Mouse (Mus musculus): ENCODE data around the gene Bmp10. TPM values are rescaled to one million over a fixed set of nuclear protein-coding genes. Genes with fewer than 3 reads are reported as not detected.
"Not testable (repeated sequence)": the region's sequence is repeated elsewhere in the genome, so short reads cannot be mapped to it uniquely, and the experiment has no call there.

The Bmp10 gene
- polyA plus RNA-seq, 1 experiment from 2014 or later = not detected

- no peaks in the 10 kb centered on the region for H3K36me3 ChIP-seq (ENCODE audit: control insufficient read depth, insufficient read depth, low read length)
- no peak overlapping the region for H3K9ac ChIP-seq (ENCODE audit: low read length)
- DNase-seq (ENCODE audit: low spot score) = peak; percentile 87
- 0 out of 2 replicates have a peak, but pooled peaks have one; percentile 30 for ATAC-seq (replicated peaks; ENCODE audit: low FRiP score)
- H3K4me1 ChIP-seq (replicated peaks; ENCODE audit: control insufficient read depth, insufficient read depth, low read length) = no peaks in the 10 kb centered on the region
- WGBS = 7% methylated on average over 12 of the region's 12 CpGs
- H3K27me3 ChIP-seq (ENCODE audit: control insufficient read depth, insufficient read depth, low read length) = no peaks in the 10 kb centered on the region
- H3K27ac ChIP-seq (ENCODE audit: low read depth, low read length) = no peak overlapping the region
- H3K9me3 ChIP-seq (ENCODE audit: control insufficient read depth, low read length) = no peaks in the 10 kb centered on the region
- H3K4me3 ChIP-seq (ENCODE audit: low read depth, low read length) = no peak overlapping the region
- H3K4me2 ChIP-seq (ENCODE audit: low read depth, low read length, severe bottlenecking) = peak overlapping the region; percentile 24; the same call in 1 of the 2 replicates
Observed at GRCm38 (mm10) chr6:87466221-87466620, 37.4 kb downstream of the Bmp10 start.

GRCm38 (mm10) chr6:87467373-87467772, 38.6 kb downstream of the Bmp10 start:
- Histone ChIP-seq H3K27me3 (ENCODE audit: control insufficient read depth, insufficient read depth, low read length) (no peaks in the 10 kb centered on the region), H3K9me3 (ENCODE audit: control insufficient read depth, low read length) (no peaks in the 10 kb centered on the region), H3K4me1 (replicated peaks; ENCODE audit: control insufficient read depth, insufficient read depth, low read length) (no peaks in the 10 kb centered on the region), H3K4me3 (ENCODE audit: low read depth, low read length) (no peak overlapping the region), H3K36me3 (ENCODE audit: control insufficient read depth, insufficient read depth, low read length) (no peaks in the 10 kb centered on the region), H3K27ac (ENCODE audit: low read depth, low read length) (no peak overlapping the region), H3K9ac (ENCODE audit: low read length) (no peak overlapping the region), H3K4me2 (ENCODE audit: low read depth, low read length, severe bottlenecking) (no peak overlapping the region)
- ATAC-seq (replicated peaks; ENCODE audit: low FRiP score) (no peak), DNase-seq (ENCODE audit: low spot score) (no peak)
- WGBS = 93% methylated on average over 1 of the region's 1 CpGs

- H3K27ac ChIP-seq (ENCODE audit: low read depth, low read length) = no peak overlapping the region
- no peak overlapping the region for H3K4me2 ChIP-seq (ENCODE audit: low read depth, low read length, severe bottlenecking)
- H3K4me1 ChIP-seq (replicated peaks; ENCODE audit: control insufficient read depth, insufficient read depth, low read length) = no peaks in the 10 kb centered on the region
- DNase-seq (ENCODE audit: low spot score) = no peak
- WGBS = 94% methylated on average over 10 of the region's 10 CpGs
- no peak overlapping the region for H3K9ac ChIP-seq (ENCODE audit: low read length)
- no peak for ATAC-seq (replicated peaks; ENCODE audit: low FRiP score)
- H3K9me3 ChIP-seq (ENCODE audit: control insufficient read depth, low read length) = no peaks in the 10 kb centered on the region
- no peaks in the 10 kb centered on the region for H3K36me3 ChIP-seq (ENCODE audit: control insufficient read depth, insufficient read depth, low read length)
- H3K27me3 ChIP-seq (ENCODE audit: control insufficient read depth, insufficient read depth, low read length) = no peaks in the 10 kb centered on the region
- no peak overlapping the region for H3K4me3 ChIP-seq (ENCODE audit: low read depth, low read length)
Observed at GRCm38 (mm10) chr6:87468372-87468771, 39.6 kb downstream of the Bmp10 start.

- H3K4me2 ChIP-seq (ENCODE audit: low read depth, low read length, severe bottlenecking); H3K4me3 ChIP-seq (ENCODE audit: low read depth, low read length); H3K9ac ChIP-seq (ENCODE audit: low read length); ATAC-seq (replicated peaks; ENCODE audit: low FRiP score); DNase-seq (ENCODE audit: low spot score); H3K27ac ChIP-seq (ENCODE audit: low read depth, low read length); H3K27me3 ChIP-seq (ENCODE audit: control insufficient read depth, insufficient read depth, low read length); H3K4me1 ChIP-seq (replicated peaks; ENCODE audit: control insufficient read depth, insufficient read depth, low read length); H3K9me3 ChIP-seq (ENCODE audit: control insufficient read depth, low read length); H3K36me3 ChIP-seq (ENCODE audit: control insufficient read depth, insufficient read depth, low read length): not testable (repeated sequence)
- 88% methylated on average over 12 of the region's 12 CpGs for WGBS
Observed at GRCm38 (mm10) chr6:87470098-87470497, 41.3 kb downstream of the Bmp10 start.

- 84% methylated on average over 5 of the region's 5 CpGs for WGBS
- DNase-seq (ENCODE audit: low spot score) (no peak), ATAC-seq (replicated peaks; ENCODE audit: low FRiP score) (no peak)
- Histone ChIP-seq H3K4me1 (replicated peaks; ENCODE audit: control insufficient read depth, insufficient read depth, low read length) (no peaks in the 10 kb centered on the region), H3K27ac (ENCODE audit: low read depth, low read length) (no peak overlapping the region), H3K9me3 (ENCODE audit: control insufficient read depth, low read length) (no peaks in the 10 kb centered on the region), H3K4me2 (ENCODE audit: low read depth, low read length, severe bottlenecking) (no peak overlapping the region), H3K9ac (ENCODE audit: low read length) (no peak overlapping the region), H3K27me3 (ENCODE audit: control insufficient read depth, insufficient read depth, low read length) (no peaks in the 10 kb centered on the region), H3K4me3 (ENCODE audit: low read depth, low read length) (no peak overlapping the region), H3K36me3 (ENCODE audit: control insufficient read depth, insufficient read depth, low read length) (no peaks in the 10 kb centered on the region)
Observed at GRCm38 (mm10) chr6:87475223-87475622, 46.4 kb downstream of the Bmp10 start.

- H3K27me3 ChIP-seq (ENCODE audit: control insufficient read depth, insufficient read depth, low read length) = no peaks in the 10 kb centered on the region
- H3K27ac ChIP-seq (ENCODE audit: low read depth, low read length) = no peak overlapping the region
- H3K9me3 ChIP-seq (ENCODE audit: control insufficient read depth, low read length) = no peaks in the 10 kb centered on the region
- DNase-seq (ENCODE audit: low spot score) (no peak), ATAC-seq (replicated peaks; ENCODE audit: low FRiP score) (no peak)
- H3K9ac ChIP-seq (ENCODE audit: low read length) = no peak overlapping the region
- 63% methylated on average over 4 of the region's 4 CpGs for WGBS
- no peaks in the 10 kb centered on the region for H3K4me1 ChIP-seq (replicated peaks; ENCODE audit: control insufficient read depth, insufficient read depth, low read length)
- no peak overlapping the region for H3K4me3 ChIP-seq (ENCODE audit: low read depth, low read length)
- no peak overlapping the region for H3K4me2 ChIP-seq (ENCODE audit: low read depth, low read length, severe bottlenecking)
- no peaks in the 10 kb centered on the region for H3K36me3 ChIP-seq (ENCODE audit: control insufficient read depth, insufficient read depth, low read length)
Observed at GRCm38 (mm10) chr6:87478847-87479246, 50.1 kb downstream of the Bmp10 start.

GRCm38 (mm10) chr6:87479291-87479999, 50.7 kb downstream of the Bmp10 start:
- Histone ChIP-seq H3K27ac (ENCODE audit: low read depth, low read length) (no peak overlapping the region), H3K9ac (ENCODE audit: low read length) (no peak overlapping the region), H3K27me3 (ENCODE audit: control insufficient read depth, insufficient read depth, low read length) (no peaks in the 10 kb centered on the region), H3K4me1 (replicated peaks; ENCODE audit: control insufficient read depth, insufficient read depth, low read length) (no peaks in the 10 kb centered on the region), H3K36me3 (ENCODE audit: control insufficient read depth, insufficient read depth, low read length) (no peaks in the 10 kb centered on the region), H3K9me3 (ENCODE audit: control insufficient read depth, low read length) (no peaks in the 10 kb centered on the region), H3K4me3 (ENCODE audit: low read depth, low read length) (no peak overlapping the region), H3K4me2 (ENCODE audit: low read depth, low read length, severe bottlenecking) (no peak overlapping the region)
- DNase-seq (ENCODE audit: low spot score) (no peak), ATAC-seq (replicated peaks; ENCODE audit: low FRiP score) (no peak)
- 67% methylated on average over 5 of the region's 5 CpGs for WGBS

GRCm38 (mm10) chr6:87483224-87483899, 54.6 kb downstream of the Bmp10 start:
- no peaks in the 10 kb centered on the region for H3K4me1 ChIP-seq (replicated peaks; ENCODE audit: control insufficient read depth, insufficient read depth, low read length)
- H3K27me3 ChIP-seq (ENCODE audit: control insufficient read depth, insufficient read depth, low read length) = no peaks in the 10 kb centered on the region
- H3K9me3 ChIP-seq (ENCODE audit: control insufficient read depth, low read length) = no peaks in the 10 kb centered on the region
- ATAC-seq (replicated peaks; ENCODE audit: low FRiP score) (no peak), DNase-seq (ENCODE audit: low spot score) (peak; percentile 27)
- no peak overlapping the region for H3K4me3 ChIP-seq (ENCODE audit: low read depth, low read length)
- WGBS = 74% methylated on average over 12 of the region's 12 CpGs
- H3K9ac ChIP-seq (ENCODE audit: low read length) = no peak overlapping the region
- H3K27ac ChIP-seq (ENCODE audit: low read depth, low read length) = no peak overlapping the region
- H3K36me3 ChIP-seq (ENCODE audit: control insufficient read depth, insufficient read depth, low read length) = no peaks in the 10 kb centered on the region
- no peak overlapping the region for H3K4me2 ChIP-seq (ENCODE audit: low read depth, low read length, severe bottlenecking)

GRCm38 (mm10) chr6:87483900-87484289, 55.1 kb downstream of the Bmp10 start:
- Histone ChIP-seq H3K4me3 (ENCODE audit: low read depth, low read length) (no peak overlapping the region), H3K27ac (ENCODE audit: low read depth, low read length) (no peak overlapping the region), H3K9ac (ENCODE audit: low read length) (no peak overlapping the region), H3K4me2 (ENCODE audit: low read depth, low read length, severe bottlenecking) (no peak overlapping the region), H3K4me1 (replicated peaks; ENCODE audit: control insufficient read depth, insufficient read depth, low read length) (no peaks in the 10 kb centered on the region), H3K9me3 (ENCODE audit: control insufficient read depth, low read length) (no peaks in the 10 kb centered on the region), H3K36me3 (ENCODE audit: control insufficient read depth, insufficient read depth, low read length) (no peaks in the 10 kb centered on the region), H3K27me3 (ENCODE audit: control insufficient read depth, insufficient read depth, low read length) (no peaks in the 10 kb centered on the region)
- DNase-seq (ENCODE audit: low spot score) (peak; percentile 44), ATAC-seq (replicated peaks; ENCODE audit: low FRiP score) (no peak)
- WGBS = 70% methylated on average over 3 of the region's 3 CpGs
